ENCODE assay signal across 8 mouse cellular contexts in genomic region chr2:92458481-92458880, GRCm38 (mm10). TPM values are rescaled to one million over a fixed set of nuclear protein-coding genes. Genes with fewer than 3 reads are reported as not detected.
DNase-seq lines count a peak whose midpoint lies in the region; ATAC-seq and TF ChIP-seq lines count a peak whose summit lies in the region.

No protein-coding gene starts in this region.

- peak overlapping the region; percentile 69 for H3K9ac ChIP-seq in lung, embryonic 14.5 days
- peak overlapping the region; percentile 66; the same call in 1 of the 2 replicates for H3K9ac ChIP-seq in embryonic facial prominence, embryonic 14.5 days (ENCODE audit: low read depth, low read length)

- H3K9me3 ChIP-seq in lung, embryonic 14.5 days (ENCODE audit: low read depth, low read length), result no peaks in the 10 kb centered on the region
- H3K9me3 ChIP-seq in embryonic facial prominence, embryonic 14.5 days (ENCODE audit: control insufficient read depth, low read length), result no peaks in the 10 kb centered on the region
- H3K9me3 ChIP-seq in limb, embryonic 10.5 days (replicated peaks), result no peaks in the 10 kb centered on the region

- WGBS in lung, embryonic 14.5 days, result 47% methylated on average over 13 of the region's 13 CpGs
- WGBS in embryonic facial prominence, embryonic 14.5 days, result 68% methylated on average over 13 of the region's 13 CpGs
- WGBS in limb, embryonic 10.5 days, result 69% methylated on average over 13 of the region's 13 CpGs
- WGBS in olfactory bulb, adult 2 months, result 67% methylated on average over 13 of the region's 13 CpGs

- DNase-seq in lung, embryonic 14.5 days, result no peak
- DNase-seq in lung, postnatal 10 days, result no peak
- no peak for DNase-seq in embryonic facial prominence, embryonic 14.5 days (ENCODE audit: low spot score)
- no peak for DNase-seq in limb, embryonic 10.5 days (ENCODE audit: low spot score)
- no peak for DNase-seq in spleen, adult 18-20 months
- no peak for DNase-seq in layer of hippocampus, postnatal 25 days (ENCODE audit: extremely low spot score in 1 of 2, low spot score in 1 of 2)
- no peak for DNase-seq in kidney, adult 11 months

- H3K4me3 ChIP-seq in lung, embryonic 14.5 days (ENCODE audit: low read depth, low read length), result peak overlapping the region; percentile 75
- H3K4me3 ChIP-seq in embryonic facial prominence, embryonic 14.5 days (ENCODE audit: low read depth, low read length), result peak overlapping the region; percentile 64
- peak overlapping the region; percentile 85 for H3K4me3 ChIP-seq in limb, embryonic 10.5 days
- peak overlapping the region; percentile 95 for H3K4me3 ChIP-seq in olfactory bulb, adult 2 months (ENCODE audit: insufficient read depth, low read depth, low read length)

- no peak for TF ChIP-seq CTCF in lung, embryonic 14.5 days (IDR thresholded peaks at IDR 0.05; ENCODE audit: low read depth)
- TF ChIP-seq CTCF in olfactory bulb, adult 2 months (IDR thresholded peaks at IDR 0.05; ENCODE audit: insufficient read depth, low read depth, low read length), result no peak

- no peak overlapping the region for H3K27ac ChIP-seq in lung, embryonic 14.5 days (ENCODE audit: low read depth)
- no peak overlapping the region for H3K27ac ChIP-seq in embryonic facial prominence, embryonic 14.5 days (replicated peaks; ENCODE audit: low read depth, low read length)
- no peak overlapping the region for H3K27ac ChIP-seq in limb, embryonic 10.5 days
- H3K27ac ChIP-seq in olfactory bulb, adult 2 months (ENCODE audit: insufficient read depth, low read depth, low read length), result no peak overlapping the region

- H3K4me1 ChIP-seq in lung, embryonic 14.5 days (ENCODE audit: insufficient read depth), result peaks cover 5% of the 10 kb centered on the region; the same call in 1 of the 2 replicates
- H3K4me1 ChIP-seq in embryonic facial prominence, embryonic 14.5 days (ENCODE audit: control insufficient read depth, insufficient read depth, low read length), result peaks cover 21% of the 10 kb centered on the region
- peaks cover 46% of the 10 kb centered on the region for H3K4me1 ChIP-seq in limb, embryonic 10.5 days
- H3K4me1 ChIP-seq in olfactory bulb, adult 2 months (ENCODE audit: control insufficient read depth, insufficient read depth, low read length), result peaks cover 41% of the 10 kb centered on the region

- TF ChIP-seq POLR2A in olfactory bulb, adult 2 months (IDR thresholded peaks at IDR 0.05; ENCODE audit: insufficient read depth, low read depth, low read length), result no peak

- peaks cover 17% of the 10 kb centered on the region for H3K27me3 ChIP-seq in lung, embryonic 14.5 days (ENCODE audit: insufficient read depth, low read length)
- peaks cover 20% of the 10 kb centered on the region for H3K27me3 ChIP-seq in embryonic facial prominence, embryonic 14.5 days (replicated peaks; ENCODE audit: control insufficient read depth, insufficient read depth, low read length)
- H3K27me3 ChIP-seq in limb, embryonic 10.5 days (ENCODE audit: low read depth, poor library complexity, severe bottlenecking), result peaks cover 34% of the 10 kb centered on the region

- ATAC-seq in lung, embryonic 14.5 days (ENCODE audit: insufficient read depth), result no peak; the same call in 1 of the 2 replicates
- no peak for ATAC-seq in embryonic facial prominence, embryonic 14.5 days (ENCODE audit: low read depth)

- H3K36me3 ChIP-seq in lung, embryonic 14.5 days (ENCODE audit: insufficient read depth), result peaks cover 17% of the 10 kb centered on the region; the same call in 1 of the 2 replicates
- H3K36me3 ChIP-seq in embryonic facial prominence, embryonic 14.5 days (ENCODE audit: control insufficient read depth, insufficient read depth, low read length), result peaks cover 12% of the 10 kb centered on the region; the same call in 1 of the 2 replicates
- H3K36me3 ChIP-seq in limb, embryonic 10.5 days, result peaks cover 14% of the 10 kb centered on the region

- H3K4me2 ChIP-seq in lung, embryonic 14.5 days, result peak overlapping the region; percentile 90
- H3K4me2 ChIP-seq in embryonic facial prominence, embryonic 14.5 days (ENCODE audit: low read depth, low read length), result peak overlapping the region; percentile 95

RNA-seq across cellular contexts. Expression of gene Slc35c1, which starts 1.9 kb away (rescaled TPM):
- 14.7 and 16.9 TPM in 2 replicates for polyA plus RNA-seq in lung, embryonic 14.5 days (2014; fragmentation: Nextera tagmentation; extraction: Ambion mirVana)
- polyA plus RNA-seq in embryonic facial prominence, embryonic 14.5 days (2014; fragmentation: Nextera tagmentation; extraction: Ambion mirVana), result 15.7 and 16.0 TPM in 2 replicates
- polyA plus RNA-seq in limb, embryonic 10.5 days (2016; fragmentation: Nextera tagmentation; extraction: Ambion mirVana), result 11.1 and 11.2 TPM in 2 replicates
- polyA plus RNA-seq in olfactory bulb, adult 2 months (2012; ENCODE audit: insufficient read depth, insufficient read length, low replicate concordance, missing spikeins), result not detected in 2 replicates
- 10 to 100 TPM; 15.1 to 18.1 TPM for total RNA-seq in layer of hippocampus, postnatal 25 days (2021)

RNA-seq across cellular contexts. Expression of gene Cry2, which starts 24.6 kb away (rescaled TPM):
- polyA plus RNA-seq in lung, embryonic 14.5 days (2014; fragmentation: Nextera tagmentation; extraction: Ambion mirVana), result 19.9 and 22.0 TPM in 2 replicates
- polyA plus RNA-seq in embryonic facial prominence, embryonic 14.5 days (2014; fragmentation: Nextera tagmentation; extraction: Ambion mirVana), result 26.6 and 27.1 TPM in 2 replicates
- polyA plus RNA-seq in limb, embryonic 10.5 days (2016; fragmentation: Nextera tagmentation; extraction: Ambion mirVana), result 19.0 and 25.2 TPM in 2 replicates
- polyA plus RNA-seq in olfactory bulb, adult 2 months (2012; ENCODE audit: insufficient read depth, insufficient read length, low replicate concordance, missing spikeins), result not detected in 2 replicates
- 100 to 1,000 TPM in 1 of 2 experiments, 10 to 100 TPM in 1; 85.6 to 106 TPM for total RNA-seq in layer of hippocampus, postnatal 25 days (2021)

RNA-seq across cellular contexts. Expression of gene Mapk8ip1, which starts 57.4 kb away (rescaled TPM):
- 6.2 TPM in 2 replicates for polyA plus RNA-seq in lung, embryonic 14.5 days (2014; fragmentation: Nextera tagmentation; extraction: Ambion mirVana)
- polyA plus RNA-seq in embryonic facial prominence, embryonic 14.5 days (2014; fragmentation: Nextera tagmentation; extraction: Ambion mirVana), result 17.6 and 18.1 TPM in 2 replicates
- polyA plus RNA-seq in limb, embryonic 10.5 days (2016; fragmentation: Nextera tagmentation; extraction: Ambion mirVana), result 28.5 and 36.3 TPM in 2 replicates
- not detected in 2 replicates for polyA plus RNA-seq in olfactory bulb, adult 2 months (2012; ENCODE audit: insufficient read depth, insufficient read length, low replicate concordance, missing spikeins)
- total RNA-seq in layer of hippocampus, postnatal 25 days (2021), result 100 to 1,000 TPM; 339 to 369 TPM
